Mouse (Mus musculus): Measurements from ENCODE around the gene Kif1c. TPM values are rescaled to one million over a fixed set of nuclear protein-coding genes. Genes with fewer than 3 reads are reported as not detected.

Gene Kif1c
- 100 to 1,000 TPM; 605 to 698 (median 679) TPM for total RNA-seq (2022)

GRCm38 (mm10) chr11:70699722-70700556 is at the start of gene Kif1c, which contains the start of gene Inca1:
Gene Kif1c, plus strand, starts transcription at chr11:70700548.
Gene Inca1, minus strand, starts transcription at chr11:70700155.
- peak; percentile 91 to 94 for DNase-seq (ENCODE audit: low spot score in 2 of 2)

- peak in 1 of 2 experiments; percentile 2 for DNase-seq (ENCODE audit: low spot score in 2 of 2)
Measured at GRCm38 (mm10) chr11:70651391-70651790, 49.0 kb upstream of the Kif1c start.

GRCm38 (mm10) chr11:70652029-70652883 is 48.1 kb upstream of the Kif1c start:
- peak in 1 of 2 experiments; percentile 9 for DNase-seq (ENCODE audit: low spot score in 2 of 2)

- DNase-seq (ENCODE audit: low spot score in 2 of 2), result no peak
Measured at GRCm38 (mm10) chr11:70652884-70653344, 47.4 kb upstream of the Kif1c start.

- peak; percentile 4 to 34 for DNase-seq (ENCODE audit: low spot score in 2 of 2)
Measured at GRCm38 (mm10) chr11:70653345-70654197, 46.8 kb upstream of the Kif1c start.

GRCm38 (mm10) chr11:70654198-70654922 is 46.0 kb upstream of the Kif1c start, which contains the start of gene Pfn1:
Gene Pfn1, minus strand, starts transcription at chr11:70654644.
- DNase-seq (ENCODE audit: low spot score in 2 of 2), result peak; percentile 43 to 66

GRCm38 (mm10) chr11:70654923-70655570 is 45.3 kb upstream of the Kif1c start:
- DNase-seq (ENCODE audit: low spot score in 2 of 2), result peak; percentile 74 to 80

- peak; percentile 63 to 64 for DNase-seq (ENCODE audit: low spot score in 2 of 2)
Measured at GRCm38 (mm10) chr11:70655571-70656455, 44.5 kb upstream of the Kif1c start.

GRCm38 (mm10) chr11:70656456-70656927 is 43.9 kb upstream of the Kif1c start:
- peak; percentile 88 to 93 for DNase-seq (ENCODE audit: low spot score in 2 of 2)

- DNase-seq (ENCODE audit: low spot score in 2 of 2), result peak in 1 of 2 experiments; percentile 80
Measured at GRCm38 (mm10) chr11:70656964-70657363, 43.4 kb upstream of the Kif1c start, which contains the start of gene Eno3. Gene Eno3, plus strand, starts transcription at chr11:70657202.

GRCm38 (mm10) chr11:70657573-70657972 is 42.8 kb upstream of the Kif1c start:
- no peak for DNase-seq (ENCODE audit: low spot score in 2 of 2)

- no peak for DNase-seq (ENCODE audit: low spot score in 2 of 2)
Measured at GRCm38 (mm10) chr11:70657991-70658390, 42.4 kb upstream of the Kif1c start.

- no peak for DNase-seq (ENCODE audit: low spot score in 2 of 2)
Measured at GRCm38 (mm10) chr11:70658521-70658920, 41.8 kb upstream of the Kif1c start.

GRCm38 (mm10) chr11:70658942-70659341 is 41.4 kb upstream of the Kif1c start:
- no peak for DNase-seq (ENCODE audit: low spot score in 2 of 2)

- no peak for DNase-seq (ENCODE audit: low spot score in 2 of 2)
Measured at GRCm38 (mm10) chr11:70660571-70660970, 39.8 kb upstream of the Kif1c start.

GRCm38 (mm10) chr11:70663101-70663500 is 37.2 kb upstream of the Kif1c start:
- DNase-seq (ENCODE audit: low spot score in 2 of 2), result no peak

- DNase-seq (ENCODE audit: low spot score in 2 of 2), result peak in 1 of 2 experiments; percentile 67
Measured at GRCm38 (mm10) chr11:70663957-70664356, 36.4 kb upstream of the Kif1c start.

- no peak for DNase-seq (ENCODE audit: low spot score in 2 of 2)
Measured at GRCm38 (mm10) chr11:70664741-70665140, 35.6 kb upstream of the Kif1c start.
